Mouse (Mus musculus): ENCODE results near the gene Gm11596. TPM values are rescaled to one million over a fixed set of nuclear protein-coding genes. Genes with fewer than 3 reads are reported as not detected.
"Not testable (repeated sequence)": the region's sequence is repeated elsewhere in the genome, so short reads cannot be mapped to it uniquely, and the experiment has no call there.

The Gm11596 gene
- polyA plus RNA-seq (2015; fragmentation: Nextera tagmentation; extraction: Ambion mirVana) = not detected in 2 replicates

DNA sequence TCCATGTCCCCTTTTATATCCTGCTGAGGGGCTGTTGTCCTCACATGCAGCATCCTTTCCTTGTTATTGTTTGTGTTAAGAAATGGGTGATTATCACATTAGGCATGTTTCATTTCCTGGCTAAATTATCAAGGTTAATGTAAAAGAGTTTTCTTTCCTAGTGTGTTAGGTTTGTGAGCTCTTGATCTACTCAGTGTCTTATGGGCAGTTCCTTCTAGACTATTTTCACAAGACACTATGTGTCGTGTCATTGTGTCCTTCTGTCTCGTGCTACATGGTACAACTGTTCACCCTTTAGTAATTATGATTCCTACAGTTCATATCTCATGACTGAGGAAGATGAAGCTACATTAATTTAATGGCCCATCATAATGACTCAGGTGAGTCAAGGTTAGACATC lies at the start of gene Gm11596:
Gene Gm11596, minus strand, starts transcription at position 101 of the 400 bp plus-strand sequence.
- no peak within 1 kb of the TSS for H3K4me2 ChIP-seq (ENCODE audit: low read depth, low read length)
- 71% methylated on average over 2 of the region's 2 CpGs for WGBS
- no peaks in the 10 kb centered on the region for H3K4me1 ChIP-seq (ENCODE audit: control insufficient read depth, insufficient read depth, low read length)
- no peak within 1 kb of the TSS for H3K27ac ChIP-seq (ENCODE audit: low read length)
- no peak within 1 kb of the TSS for H3K9ac ChIP-seq (ENCODE audit: low read length)
- no peak within 1 kb of the TSS for H3K4me3 ChIP-seq (ENCODE audit: low read length)
- H3K36me3 ChIP-seq (ENCODE audit: control insufficient read depth, insufficient read depth) = no peaks in the 10 kb centered on the region
- H3K9me3 ChIP-seq (replicated peaks; ENCODE audit: control insufficient read depth, low read length) = no peaks in the 10 kb centered on the region
- no peak for ATAC-seq (replicated peaks; ENCODE audit: extremely low read depth, insufficient read depth, low FRiP score)
- H3K27me3 ChIP-seq (ENCODE audit: control insufficient read depth, insufficient read depth, low read length) = no peaks in the 10 kb centered on the region

DNA sequence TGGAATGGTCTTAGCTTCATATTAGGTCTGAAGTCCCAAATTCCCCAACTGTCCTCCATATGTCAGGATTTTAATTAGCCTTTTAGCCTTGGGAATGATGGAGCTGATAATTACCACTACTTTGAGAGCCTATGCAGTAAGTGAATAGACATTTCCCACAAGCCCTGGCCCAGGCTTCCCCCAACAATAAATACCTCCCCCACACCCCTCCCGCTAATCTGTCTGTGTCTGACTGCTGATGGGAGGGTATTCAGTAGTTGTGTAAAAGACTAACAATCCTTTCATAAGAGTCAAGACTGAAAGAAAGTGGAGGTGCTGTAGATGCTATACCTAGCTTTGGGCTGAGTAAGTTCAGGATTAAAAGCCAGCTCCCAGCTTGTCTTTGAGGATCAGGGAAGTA lies 48.9 kb upstream of the Gm11596 start:
- H3K9me3 ChIP-seq (replicated peaks; ENCODE audit: control insufficient read depth, low read length) = no peaks in the 10 kb centered on the region
- WGBS = 66% methylated on average over 1 of the region's 1 CpGs

DNA sequence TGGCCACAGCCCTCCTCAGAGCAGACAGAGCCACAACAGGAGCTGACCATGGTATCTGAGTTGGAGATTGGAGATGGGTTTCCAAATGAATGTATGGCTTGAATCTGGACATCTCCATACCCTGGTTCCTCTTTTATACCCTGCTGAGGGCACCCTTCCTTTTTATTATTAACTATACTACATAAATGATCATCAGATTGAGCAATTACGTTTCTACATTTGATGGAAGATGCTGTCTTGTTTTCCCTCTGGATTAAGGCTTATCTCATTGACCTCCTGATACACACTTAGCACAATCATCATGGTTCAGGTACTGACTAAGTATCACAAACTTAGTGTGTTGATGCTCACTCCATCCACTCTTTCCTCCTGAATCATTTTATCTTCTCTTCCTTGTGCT lies 44.7 kb upstream of the Gm11596 start, which contains the start of gene 2300003K06Rik:
Gene 2300003K06Rik, minus strand, starts transcription at position 101 of the 400 bp plus-strand sequence.
- Histone ChIP-seq H3K4me2 (ENCODE audit: low read depth, low read length) (no peak within 1 kb of the TSS), H3K4me3 (ENCODE audit: low read length) (no peak within 1 kb of the TSS), H3K27ac (ENCODE audit: low read length) (no peak within 1 kb of the TSS), H3K4me1 (ENCODE audit: control insufficient read depth, insufficient read depth, low read length) (no peaks in the 10 kb centered on the region), H3K9me3 (replicated peaks; ENCODE audit: control insufficient read depth, low read length) (no peaks in the 10 kb centered on the region), H3K9ac (ENCODE audit: low read length) (no peak within 1 kb of the TSS), H3K27me3 (ENCODE audit: control insufficient read depth, insufficient read depth, low read length) (no peaks in the 10 kb centered on the region), H3K36me3 (ENCODE audit: control insufficient read depth, insufficient read depth) (no peaks in the 10 kb centered on the region)
- 71% methylated on average over 1 of the region's 1 CpGs for WGBS
- ATAC-seq (replicated peaks; ENCODE audit: extremely low read depth, insufficient read depth, low FRiP score) = no peak

More for the DNA sequence above, 48.9 kb upstream of the Gm11596 start:
- Histone ChIP-seq H3K36me3 (ENCODE audit: control insufficient read depth, insufficient read depth) (no peaks in the 10 kb centered on the region), H3K27me3 (ENCODE audit: control insufficient read depth, insufficient read depth, low read length) (no peaks in the 10 kb centered on the region), H3K4me2 (ENCODE audit: low read depth, low read length) (no peak overlapping the region), H3K4me3 (ENCODE audit: low read length) (no peak overlapping the region), H3K9ac (ENCODE audit: low read length) (no peak overlapping the region), H3K27ac (ENCODE audit: low read length) (no peak overlapping the region), H3K4me1 (ENCODE audit: control insufficient read depth, insufficient read depth, low read length) (no peaks in the 10 kb centered on the region)
- ATAC-seq (replicated peaks; ENCODE audit: extremely low read depth, insufficient read depth, low FRiP score) = no peak

DNA sequence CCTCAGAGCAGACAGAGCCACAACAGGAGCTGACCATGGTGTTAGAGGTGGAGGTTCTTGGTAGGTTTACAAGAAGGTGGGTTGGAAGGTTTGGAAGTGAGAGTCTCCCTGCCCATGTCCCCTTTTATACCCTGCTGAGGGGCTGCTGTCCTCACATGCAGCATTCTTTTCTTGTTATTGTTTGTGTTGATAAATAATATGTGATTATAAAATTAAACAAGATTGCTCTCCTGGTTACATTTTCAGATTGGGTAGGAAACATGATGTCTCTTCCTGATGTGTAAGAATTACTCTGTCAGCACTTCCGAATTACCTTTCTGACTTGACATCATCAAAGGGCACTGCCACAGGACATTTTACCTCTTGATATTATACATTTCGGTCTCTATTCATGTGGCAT lies 22.3 kb upstream of the Gm11596 start, which contains the start of gene Gm11564:
Gene Gm11564, minus strand, starts transcription at position 101 of the 400 bp plus-strand sequence.
- WGBS = 78% methylated on average over 2 of the region's 2 CpGs

DNA sequence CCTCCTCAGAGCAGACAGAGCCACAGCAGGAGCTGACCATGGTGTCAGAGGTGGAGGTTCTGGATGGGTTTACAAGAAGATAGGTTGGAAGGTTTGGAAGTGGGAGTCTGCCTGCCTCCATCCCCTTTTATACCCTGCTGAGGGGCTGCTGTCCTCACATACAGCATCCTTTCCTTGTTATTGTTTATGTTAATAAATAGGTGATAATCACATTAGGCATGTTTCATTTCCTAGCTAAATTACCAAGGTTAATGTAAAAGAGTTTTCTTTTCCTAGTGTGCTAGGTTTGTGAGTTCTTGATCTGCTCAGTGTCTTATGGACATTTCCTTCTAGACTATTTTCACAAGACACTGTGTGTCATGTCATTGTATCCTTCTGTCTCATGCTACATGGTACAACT lies 16.5 kb upstream of the Gm11596 start, which contains the start of gene Krtap4-13:
Gene Krtap4-13, minus strand, starts transcription at position 101 of the 400 bp plus-strand sequence.
- H3K27ac ChIP-seq (ENCODE audit: low read length); ATAC-seq (replicated peaks; ENCODE audit: extremely low read depth, insufficient read depth, low FRiP score); H3K27me3 ChIP-seq (ENCODE audit: control insufficient read depth, insufficient read depth, low read length); H3K4me3 ChIP-seq (ENCODE audit: low read length); H3K4me2 ChIP-seq (ENCODE audit: low read depth, low read length); H3K9me3 ChIP-seq (replicated peaks; ENCODE audit: control insufficient read depth, low read length); H3K36me3 ChIP-seq (ENCODE audit: control insufficient read depth, insufficient read depth); H3K4me1 ChIP-seq (ENCODE audit: control insufficient read depth, insufficient read depth, low read length); H3K9ac ChIP-seq (ENCODE audit: low read length): not testable (repeated sequence)

More for the DNA sequence above, 22.3 kb upstream of the Gm11596 start, which contains the start of gene Gm11564:
- H3K9me3 ChIP-seq (replicated peaks; ENCODE audit: control insufficient read depth, low read length); H3K9ac ChIP-seq (ENCODE audit: low read length); H3K4me1 ChIP-seq (ENCODE audit: control insufficient read depth, insufficient read depth, low read length); ATAC-seq (replicated peaks; ENCODE audit: extremely low read depth, insufficient read depth, low FRiP score); H3K4me2 ChIP-seq (ENCODE audit: low read depth, low read length); H3K36me3 ChIP-seq (ENCODE audit: control insufficient read depth, insufficient read depth); H3K27me3 ChIP-seq (ENCODE audit: control insufficient read depth, insufficient read depth, low read length); H3K4me3 ChIP-seq (ENCODE audit: low read length); H3K27ac ChIP-seq (ENCODE audit: low read length): not testable (repeated sequence)

DNA sequence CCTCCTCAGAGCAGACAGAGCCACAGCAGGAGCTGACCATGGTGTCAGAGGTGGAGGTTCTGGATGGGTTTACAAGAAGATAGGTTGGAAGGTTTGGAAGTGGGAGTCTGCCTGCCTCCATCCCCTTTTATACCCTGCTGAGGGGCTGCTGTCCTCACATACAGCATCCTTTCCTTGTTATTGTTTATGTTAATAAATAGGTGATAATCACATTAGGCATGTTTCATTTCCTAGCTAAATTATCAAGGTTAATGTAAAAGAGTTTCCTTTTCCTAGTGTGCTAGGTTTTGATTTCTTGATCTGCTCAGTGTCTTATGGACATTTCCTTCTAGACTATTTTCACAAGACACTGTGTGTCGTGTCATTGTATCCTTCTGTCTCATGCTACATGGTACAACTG lies 11.1 kb upstream of the Gm11596 start, which contains the start of gene Gm11554:
Gene Gm11554, minus strand, starts transcription at position 101 of the 400 bp plus-strand sequence.
- H3K36me3 ChIP-seq (ENCODE audit: control insufficient read depth, insufficient read depth); H3K4me2 ChIP-seq (ENCODE audit: low read depth, low read length); H3K9me3 ChIP-seq (replicated peaks; ENCODE audit: control insufficient read depth, low read length); H3K4me1 ChIP-seq (ENCODE audit: control insufficient read depth, insufficient read depth, low read length); H3K4me3 ChIP-seq (ENCODE audit: low read length); H3K27me3 ChIP-seq (ENCODE audit: control insufficient read depth, insufficient read depth, low read length); H3K27ac ChIP-seq (ENCODE audit: low read length); H3K9ac ChIP-seq (ENCODE audit: low read length); ATAC-seq (replicated peaks; ENCODE audit: extremely low read depth, insufficient read depth, low FRiP score): not testable (repeated sequence)
- no CpG with 5 or more reads among the region's 1 CpGs for WGBS

DNA sequence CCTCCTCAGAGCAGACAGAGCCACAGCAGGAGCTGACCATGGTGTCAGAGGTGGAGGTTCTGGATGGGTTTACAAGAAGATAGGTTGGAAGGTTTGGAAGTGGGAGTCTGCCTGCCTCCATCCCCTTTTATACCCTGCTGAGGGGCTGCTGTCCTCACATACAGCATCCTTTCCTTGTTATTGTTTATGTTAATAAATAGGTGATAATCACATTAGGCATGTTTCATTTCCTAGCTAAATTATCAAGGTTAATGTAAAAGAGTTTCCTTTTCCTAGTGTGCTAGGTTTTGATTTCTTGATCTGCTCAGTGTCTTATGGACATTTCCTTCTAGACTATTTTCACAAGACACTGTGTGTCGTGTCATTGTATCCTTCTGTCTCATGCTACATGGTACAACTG lies 5.6 kb upstream of the Gm11596 start, which contains the start of gene Gm11569:
Gene Gm11569, minus strand, starts transcription at position 101 of the 400 bp plus-strand sequence.
- not testable (repeated sequence) for H3K36me3 ChIP-seq (ENCODE audit: control insufficient read depth, insufficient read depth); H3K27ac ChIP-seq (ENCODE audit: low read length); H3K4me1 ChIP-seq (ENCODE audit: control insufficient read depth, insufficient read depth, low read length); H3K9me3 ChIP-seq (replicated peaks; ENCODE audit: control insufficient read depth, low read length); ATAC-seq (replicated peaks; ENCODE audit: extremely low read depth, insufficient read depth, low FRiP score); H3K4me3 ChIP-seq (ENCODE audit: low read length); H3K9ac ChIP-seq (ENCODE audit: low read length); H3K4me2 ChIP-seq (ENCODE audit: low read depth, low read length); H3K27me3 ChIP-seq (ENCODE audit: control insufficient read depth, insufficient read depth, low read length)
- WGBS = no CpG with 5 or more reads among the region's 1 CpGs

DNA sequence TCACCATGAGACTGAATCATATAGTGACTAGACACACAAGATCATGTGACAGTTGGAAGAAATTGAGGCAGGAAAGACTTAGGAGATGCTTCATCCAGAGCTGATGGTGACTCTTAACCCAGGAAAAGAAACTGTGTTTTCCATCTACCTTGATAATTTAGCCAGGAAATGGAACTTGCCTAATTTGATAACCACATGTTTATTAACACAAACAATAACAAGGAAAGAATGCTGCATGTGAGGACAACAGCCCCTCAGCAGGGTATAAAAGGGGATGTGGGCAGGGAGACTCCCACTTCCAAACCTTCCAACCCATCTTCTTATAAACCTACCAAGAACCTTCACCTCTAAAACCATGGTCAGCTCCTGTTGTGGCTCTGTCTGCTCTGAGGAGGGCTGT lies 8.4 kb downstream of the Gm11596 start, which contains the start of gene Krtap4-9:
Gene Krtap4-9, plus strand, starts transcription at position 301 of the 400 bp plus-strand sequence.
- ATAC-seq (replicated peaks; ENCODE audit: extremely low read depth, insufficient read depth, low FRiP score); H3K36me3 ChIP-seq (ENCODE audit: control insufficient read depth, insufficient read depth); H3K4me1 ChIP-seq (ENCODE audit: control insufficient read depth, insufficient read depth, low read length); H3K27ac ChIP-seq (ENCODE audit: low read length); H3K4me3 ChIP-seq (ENCODE audit: low read length); H3K27me3 ChIP-seq (ENCODE audit: control insufficient read depth, insufficient read depth, low read length); H3K9ac ChIP-seq (ENCODE audit: low read length); H3K9me3 ChIP-seq (replicated peaks; ENCODE audit: control insufficient read depth, low read length); H3K4me2 ChIP-seq (ENCODE audit: low read depth, low read length): not testable (repeated sequence)

DNA sequence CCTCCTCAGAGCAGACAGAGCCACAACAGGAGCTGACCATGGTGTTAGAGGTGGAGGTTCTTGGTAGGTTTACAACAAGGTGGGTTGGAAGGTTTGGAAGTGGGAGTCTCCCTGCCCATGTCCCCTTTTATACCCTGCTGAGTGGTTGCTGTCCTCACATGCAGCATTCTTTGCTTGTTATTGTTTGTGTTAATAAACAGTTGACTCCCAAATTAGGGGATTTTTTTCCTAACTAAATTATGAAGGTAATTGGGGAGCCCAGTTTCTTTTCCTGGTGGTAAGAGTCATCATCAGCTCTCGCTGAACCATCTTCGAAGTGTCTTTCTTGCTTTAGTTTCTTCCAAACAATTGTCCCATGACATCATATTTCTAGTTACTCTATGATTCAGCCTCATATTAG lies 12.7 kb downstream of the Gm11596 start, which contains the start of gene Krtap4-8:
Gene Krtap4-8, minus strand, starts transcription at position 101 of the 400 bp plus-strand sequence.
- 93% methylated on average over 2 of the region's 2 CpGs for WGBS
- no peak within 1 kb of the TSS for H3K4me3 ChIP-seq (ENCODE audit: low read length)
- ATAC-seq (replicated peaks; ENCODE audit: extremely low read depth, insufficient read depth, low FRiP score) = no peak
- H3K27ac ChIP-seq (ENCODE audit: low read length) = no peak within 1 kb of the TSS
- H3K4me2 ChIP-seq (ENCODE audit: low read depth, low read length) = no peak within 1 kb of the TSS
- no peaks in the 10 kb centered on the region for H3K9me3 ChIP-seq (replicated peaks; ENCODE audit: control insufficient read depth, low read length)
- H3K27me3 ChIP-seq (ENCODE audit: control insufficient read depth, insufficient read depth, low read length) = no peaks in the 10 kb centered on the region
- H3K4me1 ChIP-seq (ENCODE audit: control insufficient read depth, insufficient read depth, low read length) = no peaks in the 10 kb centered on the region
- no peaks in the 10 kb centered on the region for H3K36me3 ChIP-seq (ENCODE audit: control insufficient read depth, insufficient read depth)
- no peak within 1 kb of the TSS for H3K9ac ChIP-seq (ENCODE audit: low read length)
